Mouse (Mus musculus) hematopoietic multipotent progenitor cell, adult 10-12 weeks (in vitro differentiated cells): ENCODE results near the gene Manf. TPM values are rescaled to one million over a fixed set of nuclear protein-coding genes. Genes with fewer than 3 reads are reported as not detected.

Experiments used
- polyA plus RNA-seq: library from polyadenylated mRNA; stranded (reverse); fragments of >175 nt; gene quantifications from 2 replicates; pipeline ENCODE4 v1.2.3, GENCODE M21; 2012; ENCODE audit warnings: low replicate concordance

Gene Manf
- polyA plus RNA-seq = 69.4 and 104 TPM in 2 replicates

GRCm38 (mm10) chr9:106891829-106892551 lies at the start of gene Manf:
Manf (minus strand) TSS chr9:106891979.

DNA sequence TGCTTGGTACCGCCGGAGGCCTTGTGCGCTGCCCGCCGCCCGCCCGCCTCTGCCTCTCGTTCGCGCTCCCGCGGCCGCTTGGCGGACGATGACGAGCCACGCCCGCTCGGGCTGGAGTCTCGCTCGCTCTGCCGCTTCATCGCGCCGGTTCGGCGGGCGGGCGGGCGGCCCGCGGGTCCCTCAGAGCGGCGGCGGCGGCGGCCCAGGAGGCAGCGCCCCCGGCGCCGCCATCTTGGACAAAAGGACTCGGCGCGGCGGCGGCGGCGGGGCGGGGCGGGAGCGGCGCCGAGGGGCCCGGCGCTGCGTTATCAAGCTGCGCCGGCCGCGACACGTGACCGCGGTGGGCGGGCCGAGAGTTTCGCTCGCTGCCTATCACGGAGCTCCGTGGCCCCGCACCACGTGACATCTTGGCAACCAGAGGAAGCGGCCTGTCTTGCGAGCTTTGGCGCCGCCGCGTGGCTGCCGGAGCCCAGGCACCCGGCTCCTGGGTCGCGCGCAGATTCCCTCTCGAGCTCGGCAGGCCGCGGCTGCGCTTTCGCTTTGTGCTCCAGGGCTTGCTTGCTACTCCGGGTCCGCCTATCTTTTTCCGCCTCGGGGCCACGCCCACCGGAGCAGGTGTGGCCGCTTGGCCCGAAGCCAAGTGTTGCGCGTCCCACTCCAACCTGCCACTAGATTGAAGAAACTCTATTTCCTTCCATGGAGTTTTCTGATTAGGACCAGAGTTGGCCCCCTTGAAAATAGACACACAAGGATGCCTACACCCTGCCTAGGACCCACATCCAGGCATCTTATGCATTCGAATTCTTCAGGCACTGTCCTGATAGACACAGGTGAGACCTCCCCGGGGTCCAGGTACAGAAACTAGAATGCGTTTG lies 4.7 kb downstream of the Manf start, which contains the start of gene Rbm15b:
Gene Rbm15b (minus strand): TSS at position 601 of the 875 bp plus-strand sequence.

DNA sequence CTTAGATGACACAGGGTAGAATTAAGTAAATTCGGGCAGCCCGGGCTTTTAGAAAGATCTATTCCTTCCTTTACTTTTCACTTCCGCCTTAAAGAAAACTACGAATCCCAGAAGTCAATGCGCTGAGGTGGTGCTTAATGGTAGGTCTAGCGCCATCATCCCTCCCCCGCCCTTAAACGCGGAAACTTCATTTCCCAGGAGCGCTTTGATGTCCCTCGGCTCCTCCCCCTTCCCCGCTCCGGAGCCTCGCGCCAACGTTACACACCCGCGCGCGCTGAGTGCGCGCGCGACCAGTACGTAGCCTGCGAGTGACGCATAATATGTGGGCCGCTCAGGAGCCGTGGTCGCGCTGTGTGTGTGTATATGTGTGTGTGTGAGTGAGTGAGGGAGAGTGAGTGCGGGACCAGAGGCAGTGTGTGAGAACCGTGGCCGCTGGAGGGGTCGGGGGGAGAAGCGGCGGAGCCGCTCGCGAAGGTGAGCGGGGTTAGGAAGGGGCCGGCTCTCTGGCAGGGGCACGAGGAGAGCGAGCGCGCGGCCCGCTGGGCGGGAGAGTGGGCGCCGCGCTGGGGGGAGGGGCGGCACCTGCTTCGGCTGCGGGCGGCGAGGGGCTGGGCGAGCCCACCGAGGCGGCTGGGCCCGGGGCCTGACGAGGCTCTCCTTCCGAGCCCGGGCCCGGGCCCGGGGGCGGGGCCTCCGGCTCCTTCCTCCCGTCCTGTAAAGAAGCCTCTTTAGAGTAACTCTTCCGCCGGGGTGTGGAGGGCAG lies 70.0 kb downstream of the Manf start, which contains the start of gene Dcaf1:
Gene Dcaf1 (plus strand): TSS at position 257 of the 763 bp plus-strand sequence.

DNA sequence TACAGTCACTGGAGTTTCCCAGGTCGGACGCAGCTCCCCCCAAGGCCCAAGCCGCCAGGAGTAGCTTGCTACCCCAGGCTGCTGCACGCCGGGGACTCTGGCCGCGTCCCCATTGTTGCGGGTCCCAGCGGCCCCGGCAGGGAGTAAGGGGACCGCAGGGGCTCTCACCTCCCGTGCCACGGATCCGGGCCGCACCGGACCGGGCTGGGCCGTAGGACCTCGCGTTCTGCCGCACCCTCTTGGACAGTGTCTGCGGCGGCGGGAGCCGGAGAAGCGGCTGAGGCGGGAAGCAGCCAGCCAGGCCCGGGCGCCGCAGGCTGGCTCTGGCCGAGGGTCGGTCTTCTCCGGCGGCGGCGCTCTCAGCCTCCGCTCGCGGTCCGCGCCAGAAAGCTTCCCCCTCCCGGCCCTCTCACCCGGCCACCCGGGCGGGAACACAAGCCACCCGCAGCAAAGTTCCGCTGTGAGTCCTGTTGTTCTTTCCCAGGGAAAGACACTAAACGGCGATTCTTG lies 102.9 kb downstream of the Manf start, which contains the start of gene Rad54l2:
Gene Rad54l2 (minus strand): TSS at position 383 of the 510 bp plus-strand sequence.

Other genes starting within 250 kb of the Manf start
- gene Grm2, start 235.9 kb downstream of the Manf start, polyA plus RNA-seq = not detected in 2 replicates
- gene Tex264, start 206.1 kb downstream of the Manf start, polyA plus RNA-seq = 60.6 and 119 TPM in 2 replicates
- 5.4 and 5.9 TPM in 2 replicates for gene Rad54l2, start 102.8 kb downstream of the Manf start, polyA plus RNA-seq
- 2.2 and 5.9 TPM in 2 replicates for gene Dcaf1, start 70.1 kb downstream of the Manf start, polyA plus RNA-seq
- gene Rbm15b, start 4.6 kb downstream of the Manf start, polyA plus RNA-seq = 25.8 and 31.0 TPM in 2 replicates